Mouse (Mus musculus) intestine, embryonic 15.5 days (tissue): Measurements from ENCODE around the gene Cacna1d. TPM values are rescaled to one million over a fixed set of nuclear protein-coding genes. Genes with fewer than 3 reads are reported as not detected.
A peak's percentile ranks its signal among the peaks of the same experiment; 100 is the strongest.

Experiments
- ATAC-seq: fragments of 200-750 bp; cut with Nextera tagmentation; 2 replicates; pipeline ENCODE4 v1.8.0; 2017; ENCODE audit warnings: moderate TSS enrichment, moderate library complexity
- H3K27ac ChIP-seq: fragments of 300-500 bp; sonication (generic); 2 replicates; pipeline ENCODE4 v1.5.1; 2015; ENCODE audit warnings: mild to moderate bottlenecking, inconsistent platforms
- H3K27me3 ChIP-seq: fragments of 300-500 bp; sonication (generic); replicated peaks from 2 replicates; pipeline ENCODE4 v1.6.1; 2015; ENCODE audit warnings: inconsistent platforms
- H3K36me3 ChIP-seq: fragments of 300-500 bp; sonication (generic); 2 replicates; pipeline ENCODE4 v1.6.1; 2015; ENCODE audit warnings: inconsistent platforms
- H3K4me1 ChIP-seq: fragments of 300-500 bp; sonication (generic); replicated peaks from 2 replicates; pipeline ENCODE4 v1.6.1; 2015; ENCODE audit warnings: inconsistent platforms
- H3K4me2 ChIP-seq: fragments of 300-500 bp; sonication (generic); replicated peaks from 2 replicates; pipeline ENCODE4 v1.6.1; 2015; ENCODE audit warnings: mild to moderate bottlenecking, inconsistent platforms
- H3K4me3 ChIP-seq: fragments of 300-500 bp; sonication (generic); replicated peaks from 2 replicates; pipeline ENCODE4 v1.5.1; 2015; ENCODE audit warnings: inconsistent platforms
- H3K9ac ChIP-seq: fragments of 300-500 bp; sonication (generic); 2 replicates; pipeline ENCODE4 v1.6.1; 2015; ENCODE audit warnings: inconsistent platforms
- H3K9me3 ChIP-seq: fragments of 300-500 bp; sonication (generic); 2 replicates; pipeline ENCODE4 v1.6.1; 2016; ENCODE audit warnings: inconsistent platforms
- WGBS: fragments of 180-500 bp; shearing (Covaris S2); methylation state at CpG from one replicate; pipeline ENCODE4 v1.1.7; 2015; 5-methylcytosine and 5-hydroxymethylcytosine counted together
- polyA plus RNA-seq: library from polyadenylated mRNA; unstranded; fragments of >200 nt; fragmentation: Nextera tagmentation; extraction: Ambion mirVana; gene quantifications from 2 replicates; pipeline ENCODE4 v1.2.1, GENCODE M21; 2015

The Cacna1d gene
- polyA plus RNA-seq, 1 experiment from 2014 or later, result 3.5 TPM

DNA sequence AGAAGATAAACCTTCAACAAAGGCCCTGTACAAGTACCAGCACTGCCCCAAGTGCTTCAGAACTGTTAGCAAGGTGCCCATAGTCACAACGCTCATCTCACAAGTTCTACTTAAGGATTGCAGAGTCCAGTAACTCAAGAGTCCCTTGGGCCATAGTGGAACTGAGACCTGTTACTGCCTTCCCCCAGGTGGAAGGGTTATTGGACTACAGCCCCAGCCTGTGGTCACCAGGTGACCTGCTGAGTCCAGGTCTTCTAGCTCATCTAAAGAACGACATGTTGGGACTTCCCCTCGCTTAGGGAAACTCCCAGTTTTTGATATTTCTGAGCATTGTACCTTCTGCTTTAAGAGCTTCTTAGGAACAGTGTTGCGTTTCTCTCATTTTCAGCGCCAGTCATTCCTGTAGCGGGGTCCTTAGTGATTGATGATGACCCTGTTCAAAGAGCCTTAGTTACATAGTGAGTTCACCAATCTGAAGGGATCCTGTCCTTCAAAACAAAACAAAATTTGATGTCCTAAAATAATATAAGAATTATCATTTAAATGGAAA, 19.0 kb upstream of the Cacna1d start:
- Histone ChIP-seq H3K4me2 (no peak overlapping the region), H3K4me1 (no peaks in the 10 kb centered on the region), H3K27ac (no peak overlapping the region), H3K9ac (no peak overlapping the region), H3K36me3 (peaks cover 15% of the 10 kb centered on the region; the same call in 1 of the 2 replicates), H3K27me3 (no peaks in the 10 kb centered on the region), H3K4me3 (no peak overlapping the region), H3K9me3 (no peaks in the 10 kb centered on the region)
- no peak for ATAC-seq
- 88% methylated on average over 6 of the region's 6 CpGs for WGBS

DNA sequence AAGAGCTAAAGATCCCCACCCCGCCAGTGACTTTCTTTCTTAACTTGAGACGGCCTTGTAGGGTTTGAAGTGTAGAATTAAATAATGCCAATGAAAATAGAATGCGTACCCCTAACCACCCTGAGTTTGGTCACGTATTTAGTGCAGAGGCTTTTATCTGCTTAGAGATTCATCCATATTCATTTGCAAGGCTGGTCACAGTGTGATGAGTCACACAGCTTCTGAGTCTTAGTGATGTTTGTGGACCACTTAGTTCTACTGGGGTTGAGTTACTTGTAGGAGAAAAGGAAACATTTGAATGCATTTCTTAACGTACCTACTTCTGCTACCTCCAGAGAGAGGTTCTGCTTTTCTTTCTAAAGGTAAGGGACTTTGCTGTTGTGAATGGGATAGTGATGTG, 13.7 kb upstream of the Cacna1d start:
- Histone ChIP-seq H3K4me3 (no peak overlapping the region), H3K4me1 (no peaks in the 10 kb centered on the region), H3K9me3 (no peaks in the 10 kb centered on the region), H3K36me3 (peaks cover 16% of the 10 kb centered on the region), H3K4me2 (no peak overlapping the region), H3K27ac (no peak overlapping the region), H3K27me3 (no peaks in the 10 kb centered on the region), H3K9ac (no peak overlapping the region)
- 91% methylated on average over 5 of the region's 5 CpGs for WGBS
- ATAC-seq, result no peak

- Histone ChIP-seq H3K9me3 (no peaks in the 10 kb centered on the region), H3K4me1 (no peaks in the 10 kb centered on the region), H3K4me2 (no peak overlapping the region), H3K36me3 (peaks cover 6% of the 10 kb centered on the region), H3K9ac (no peak overlapping the region), H3K4me3 (no peak overlapping the region), H3K27ac (no peak overlapping the region), H3K27me3 (no peaks in the 10 kb centered on the region)
- no peak for ATAC-seq
- 87% methylated on average over 2 of the region's 2 CpGs for WGBS
These were observed 6.9 kb upstream of the Cacna1d start for GRCm38 (mm10) chr14:30498202-30498601.

- no peak overlapping the region for H3K4me3 ChIP-seq
- no peak overlapping the region for H3K9ac ChIP-seq
- 0 out of 2 replicates have a peak, but pooled peaks cover 2% of the 10 kb centered on the region for H3K36me3 ChIP-seq
- H3K4me2 ChIP-seq, result no peak overlapping the region
- ATAC-seq, result no peak
- H3K4me1 ChIP-seq, result no peaks in the 10 kb centered on the region
- H3K27ac ChIP-seq, result no peak overlapping the region
- 63% methylated on average over 6 of the region's 6 CpGs for WGBS
- no peaks in the 10 kb centered on the region for H3K27me3 ChIP-seq
- no peaks in the 10 kb centered on the region for H3K9me3 ChIP-seq
These were observed 3.7 kb upstream of the Cacna1d start for GRCm38 (mm10) chr14:30494998-30495397.

DNA sequence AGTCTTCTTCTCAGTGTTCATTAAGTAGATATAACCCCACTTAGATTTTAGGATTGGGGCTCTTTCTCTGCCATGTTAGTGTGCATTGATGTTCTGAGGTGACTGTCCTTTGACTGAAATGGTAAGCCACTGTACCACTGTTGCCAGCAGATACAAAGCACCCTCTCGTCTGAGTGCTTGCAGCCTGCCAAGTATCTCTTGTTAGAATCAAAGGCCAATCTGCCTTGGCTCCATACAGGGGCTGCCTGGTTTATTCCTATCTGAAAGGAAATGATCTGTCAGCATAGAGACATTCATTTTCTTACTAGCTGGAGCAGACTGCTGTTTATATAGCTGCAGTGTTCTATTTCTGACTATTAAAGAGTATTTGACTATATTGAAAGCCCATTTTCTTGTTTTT, 2.0 kb upstream of the Cacna1d start:
- 0 out of 2 replicates have a peak, but pooled peaks cover 2% of the 10 kb centered on the region for H3K36me3 ChIP-seq
- no peak for ATAC-seq

GRCm38 (mm10) chr14:30479361-30479948, 11.8 kb downstream of the Cacna1d start, which contains the start of gene Dcp1a:
Gene Dcp1a (plus strand): TSS chr14:30479535.
- no peaks in the 10 kb centered on the region for H3K27me3 ChIP-seq
- H3K4me2 ChIP-seq, result peak within 1 kb of the TSS; percentile 71
- peak within 1 kb of the TSS; percentile 88 for H3K9ac ChIP-seq
- H3K4me1 ChIP-seq, result no peaks in the 10 kb centered on the region
- WGBS, result under 1% methylated on average over 39 of the region's 39 CpGs
- peak within 1 kb of the TSS; percentile 76 for H3K4me3 ChIP-seq
- peak within 1 kb of the TSS; percentile 81 for H3K27ac ChIP-seq
- H3K36me3 ChIP-seq, result no peaks in the 10 kb centered on the region
- peak; percentile 100 for ATAC-seq
- no peaks in the 10 kb centered on the region for H3K9me3 ChIP-seq

More for the DNA sequence above, 2.0 kb upstream of the Cacna1d start:
- Histone ChIP-seq H3K9ac (no peak overlapping the region), H3K27me3 (no peaks in the 10 kb centered on the region), H3K4me2 (no peak overlapping the region), H3K4me3 (no peak overlapping the region), H3K4me1 (no peaks in the 10 kb centered on the region), H3K27ac (no peak overlapping the region), H3K9me3 (no peaks in the 10 kb centered on the region)
- 72% methylated on average over 1 of the region's 1 CpGs for WGBS

DNA sequence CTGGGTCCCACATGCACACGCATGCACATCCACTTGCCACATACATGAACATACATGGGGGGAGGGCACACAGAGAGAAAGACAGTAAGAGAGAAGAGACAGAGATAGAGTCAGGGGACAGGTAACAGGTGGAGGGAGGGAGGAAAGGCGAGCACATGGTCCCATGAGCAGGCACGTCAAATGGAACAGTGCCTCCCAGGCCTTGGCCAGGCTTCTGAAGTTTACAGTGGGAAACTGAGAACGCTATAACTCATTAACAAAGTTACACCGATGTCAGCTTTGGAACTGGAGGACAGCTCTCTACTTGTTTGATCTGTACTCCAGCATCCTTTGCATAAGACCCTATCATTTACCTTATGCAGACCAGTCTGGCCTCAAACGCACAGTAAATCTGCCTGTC, 16.8 kb downstream of the Cacna1d start:
- no peaks in the 10 kb centered on the region for H3K36me3 ChIP-seq
- WGBS, result 70% methylated on average over 6 of the region's 6 CpGs
- H3K9me3 ChIP-seq, result no peaks in the 10 kb centered on the region
- H3K27me3 ChIP-seq, result no peaks in the 10 kb centered on the region
- no peak overlapping the region for H3K4me3 ChIP-seq
- H3K4me2 ChIP-seq, result no peak overlapping the region
- H3K9ac ChIP-seq, result no peak overlapping the region
- no peak overlapping the region for H3K27ac ChIP-seq
- no peaks in the 10 kb centered on the region for H3K4me1 ChIP-seq
- no peak for ATAC-seq

DNA sequence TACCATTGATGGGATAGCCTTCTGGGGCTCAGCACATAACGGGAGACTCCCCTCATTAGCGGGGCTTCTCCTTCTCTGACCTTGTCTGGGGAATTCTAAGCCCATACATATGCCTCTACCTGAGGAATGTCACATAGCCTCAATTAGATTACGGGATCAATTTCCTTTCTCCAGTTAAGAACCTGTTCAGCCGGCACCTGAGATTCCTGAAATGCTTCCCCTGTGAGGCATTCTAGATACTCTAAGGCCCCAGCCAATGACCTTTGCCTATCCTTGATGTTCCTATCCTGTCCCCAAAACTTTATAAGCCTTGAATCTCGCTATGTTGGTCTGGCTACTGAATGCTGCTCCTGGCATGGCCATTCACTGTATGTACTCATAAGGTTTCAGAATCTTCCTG, 17.6 kb downstream of the Cacna1d start:
- no peaks in the 10 kb centered on the region for H3K9me3 ChIP-seq
- ATAC-seq, result peak; percentile 55; the same call in 1 of the 2 replicates
- H3K4me3 ChIP-seq, result no peak overlapping the region
- no peak overlapping the region for H3K9ac ChIP-seq
- H3K4me1 ChIP-seq, result no peaks in the 10 kb centered on the region
- no peaks in the 10 kb centered on the region for H3K27me3 ChIP-seq
- WGBS, result 56% methylated on average over 5 of the region's 5 CpGs
- no peak overlapping the region for H3K4me2 ChIP-seq
- H3K27ac ChIP-seq, result no peak overlapping the region
- H3K36me3 ChIP-seq, result no peaks in the 10 kb centered on the region

GRCm38 (mm10) chr14:30463312-30463711, 27.9 kb downstream of the Cacna1d start:
- no peaks in the 10 kb centered on the region for H3K4me1 ChIP-seq
- no peaks in the 10 kb centered on the region for H3K27me3 ChIP-seq
- H3K9me3 ChIP-seq, result no peaks in the 10 kb centered on the region
- WGBS, result 83% methylated on average over 4 of the region's 4 CpGs
- no peaks in the 10 kb centered on the region for H3K36me3 ChIP-seq
- no peak overlapping the region for H3K9ac ChIP-seq
- no peak overlapping the region for H3K4me2 ChIP-seq
- H3K27ac ChIP-seq, result no peak overlapping the region
- no peak overlapping the region for H3K4me3 ChIP-seq
- ATAC-seq, result no peak

- Histone ChIP-seq H3K4me2 (peak overlapping the region; percentile 11; the same call in 1 of the 2 replicates), H3K9me3 (no peaks in the 10 kb centered on the region), H3K36me3 (no peaks in the 10 kb centered on the region), H3K4me3 (no peak overlapping the region), H3K27ac (no peak overlapping the region), H3K4me1 (no peaks in the 10 kb centered on the region), H3K9ac (no peak overlapping the region), H3K27me3 (no peaks in the 10 kb centered on the region)
- WGBS, result 5% methylated on average over 14 of the region's 14 CpGs
- ATAC-seq, result peak; percentile 78
These were observed 31.2 kb downstream of the Cacna1d start for GRCm38 (mm10) chr14:30459891-30460523.

DNA sequence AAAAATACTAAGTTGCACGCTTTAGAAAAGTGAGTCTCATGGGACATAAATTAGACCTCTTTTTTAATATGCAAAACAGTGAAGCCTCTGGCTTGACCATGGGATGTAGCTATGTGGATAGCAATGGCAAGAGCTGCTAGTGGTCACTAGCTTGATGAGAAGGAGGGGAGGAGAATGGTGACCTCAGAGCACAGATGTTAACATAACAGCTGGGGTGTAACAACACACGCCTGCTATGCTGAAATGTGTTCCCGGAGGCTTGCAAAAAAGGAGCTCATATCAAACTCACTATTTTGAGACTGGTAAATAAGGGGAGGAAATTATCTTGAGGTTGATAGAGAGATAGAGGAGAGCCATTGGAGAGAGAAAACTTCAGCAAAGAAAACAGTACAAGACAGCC, 32.4 kb downstream of the Cacna1d start:
- H3K36me3 ChIP-seq, result no peaks in the 10 kb centered on the region
- 73% methylated on average over 3 of the region's 3 CpGs for WGBS
- H3K27me3 ChIP-seq, result no peaks in the 10 kb centered on the region
- no peak overlapping the region for H3K4me2 ChIP-seq
- H3K4me3 ChIP-seq, result no peak overlapping the region
- no peak overlapping the region for H3K27ac ChIP-seq
- no peaks in the 10 kb centered on the region for H3K4me1 ChIP-seq
- no peaks in the 10 kb centered on the region for H3K9me3 ChIP-seq
- no peak for ATAC-seq
- H3K9ac ChIP-seq, result no peak overlapping the region

DNA sequence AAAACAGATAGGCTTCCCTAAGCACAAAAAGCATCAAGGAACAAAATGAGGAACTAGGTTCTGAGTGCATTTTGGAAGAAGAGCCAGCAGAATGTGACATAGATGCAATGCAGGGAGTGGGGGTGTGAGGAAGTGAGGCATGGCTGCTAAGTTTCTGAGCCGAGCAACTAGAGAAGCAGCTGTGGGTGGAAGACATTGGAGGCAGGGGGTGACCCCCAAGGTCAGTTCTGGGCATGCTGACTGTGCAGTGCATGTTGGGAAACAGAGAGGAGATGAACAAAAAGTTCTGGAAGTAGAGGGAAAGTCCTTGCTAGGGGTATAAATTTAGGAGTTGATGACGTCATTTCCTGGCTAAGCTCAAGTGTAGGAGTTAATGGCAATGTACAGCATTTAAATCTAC, 33.4 kb downstream of the Cacna1d start:
- no peaks in the 10 kb centered on the region for H3K4me1 ChIP-seq
- no peak overlapping the region for H3K27ac ChIP-seq
- H3K36me3 ChIP-seq, result no peaks in the 10 kb centered on the region
- no peak overlapping the region for H3K4me3 ChIP-seq
- no peaks in the 10 kb centered on the region for H3K9me3 ChIP-seq
- no peak for ATAC-seq
- no peak overlapping the region for H3K4me2 ChIP-seq
- 32% methylated on average over 2 of the region's 2 CpGs for WGBS
- H3K9ac ChIP-seq, result no peak overlapping the region
- no peaks in the 10 kb centered on the region for H3K27me3 ChIP-seq

- H3K4me1 ChIP-seq, result no peaks in the 10 kb centered on the region
- 73% methylated on average over 7 of the region's 7 CpGs for WGBS
These were observed 33.8 kb downstream of the Cacna1d start for GRCm38 (mm10) chr14:30457436-30457835.

More at GRCm38 (mm10) chr14:30457436-30457835, 33.8 kb downstream of the Cacna1d start:
- no peak for ATAC-seq
- Histone ChIP-seq H3K27me3 (no peaks in the 10 kb centered on the region), H3K4me2 (no peak overlapping the region), H3K9me3 (no peaks in the 10 kb centered on the region), H3K27ac (no peak overlapping the region), H3K4me3 (no peak overlapping the region), H3K9ac (no peak overlapping the region), H3K36me3 (no peaks in the 10 kb centered on the region)
